Mouse (Mus musculus) MEL (cell line): Measurements from ENCODE around the gene Wars. TPM values are rescaled to one million over a fixed set of nuclear protein-coding genes. Genes with fewer than 3 reads are reported as not detected.

Experiments used
- DNase-seq: peaks from one replicate; pipeline ENCODE4 v3.0.0; 2011; ENCODE audit warnings: low read depth, low spot score
- H3K27ac ChIP-seq: 2 replicates; pipeline ENCODE4 v1.5.1; 2012; ENCODE audit warnings: low read depth, mild to moderate bottlenecking, control low read depth, low read length, moderate library complexity; ENCODE audit not compliant: control insufficient read depth
- H3K27me3 ChIP-seq, 2 experiments: fragments of 150-350 bp in 1 of 2; sonication (generic) in 1 of 2; 2 replicates each; pipeline ENCODE4 v1.6.1; 2012; ENCODE audit warnings: low read length in 2 of 2, mild to moderate bottlenecking in 2 of 2, improper control_type of control experiment in 1 of 2, moderate library complexity in 1 of 2; ENCODE audit not compliant: insufficient read depth in 2 of 2, control insufficient read depth in 1 of 2
- H3K36me3 ChIP-seq, 2 experiments: 2 replicates each; pipeline ENCODE4 v1.6.1; 2012 to 2014; ENCODE audit warnings: low read length in 2 of 2, improper control_type of control experiment in 1 of 2, inconsistent platforms in 1 of 2, mild to moderate bottlenecking in 1 of 2; ENCODE audit not compliant: insufficient read depth in 2 of 2, control insufficient read depth in 1 of 2
- H3K4me1 ChIP-seq, 2 experiments: fragments of 150-350 bp in 1 of 2; sonication (generic) in 1 of 2; 2 replicates each; pipeline ENCODE4 v1.6.1; 2012; ENCODE audit warnings: low read length in 2 of 2, improper control_type of control experiment in 1 of 2, mild to moderate bottlenecking in 1 of 2; ENCODE audit not compliant: insufficient read depth in 2 of 2, control insufficient read depth in 1 of 2
- H3K4me3 ChIP-seq, 2 experiments: fragments of 150-350 bp in 1 of 2; sonication (generic) in 1 of 2; 2 replicates each; pipeline ENCODE4 v1.5.1; 2012; ENCODE audit warnings: low read depth in 2 of 2, low read length in 2 of 2, mild to moderate bottlenecking in 2 of 2, moderate library complexity in 2 of 2, control low read depth in 1 of 2, improper control_type of control experiment in 1 of 2; ENCODE audit not compliant: control insufficient read depth in 1 of 2, insufficient read depth in 1 of 2
- H3K79me2 ChIP-seq: 2 replicates; pipeline ENCODE4 v1.6.1; 2012; ENCODE audit warnings: mild to moderate bottlenecking, low read length, moderate library complexity; ENCODE audit not compliant: control insufficient read depth, poor library complexity, insufficient read depth
- H3K9ac ChIP-seq: 2 replicates; pipeline ENCODE4 v1.6.1; 2012; ENCODE audit warnings: low read depth, mild to moderate bottlenecking, control low read depth, low read length, moderate library complexity; ENCODE audit not compliant: control insufficient read depth, poor library complexity, severe bottlenecking
- H3K9me3 ChIP-seq: fragments of 150-350 bp; sonication (generic); replicated peaks from 2 replicates; pipeline ENCODE4 v1.6.1; 2012; ENCODE audit warnings: mild to moderate bottlenecking, low read length, improper control_type of control experiment, moderate library complexity; ENCODE audit not compliant: insufficient read depth
- E2F4 ChIP-seq: IDR thresholded peaks from 2 replicates; pipeline ENCODE4 v1.6.1; 2011; ENCODE audit warnings: low read depth, low read length, improper control_type of control experiment, borderline replicate concordance
- GABPA ChIP-seq: IDR thresholded peaks from 2 replicates; pipeline ENCODE4 v1.6.1; 2012; ENCODE audit warnings: low read depth, mild to moderate bottlenecking, inconsistent platforms, low read length, improper control_type of control experiment, moderate library complexity
- GATA1 ChIP-seq: IDR thresholded peaks from 2 replicates; pipeline ENCODE4 v1.6.1; 2011; ENCODE audit warnings: low read depth, low read length, improper control_type of control experiment
- HCFC1 ChIP-seq: IDR thresholded peaks from 2 replicates; pipeline ENCODE4 v1.6.1; 2012; ENCODE audit warnings: low read depth, mild to moderate bottlenecking, inconsistent platforms, low read length, improper control_type of control experiment, moderate library complexity
- MAX ChIP-seq: IDR thresholded peaks from 2 replicates; pipeline ENCODE4 v1.6.1; 2011; ENCODE audit warnings: low read length, improper control_type of control experiment
- MYB ChIP-seq: IDR thresholded peaks from 2 replicates; pipeline ENCODE4 v1.6.1; 2011; ENCODE audit warnings: mild to moderate bottlenecking, low read depth, low read length, improper control_type of control experiment
- MYC ChIP-seq: IDR thresholded peaks from 2 replicates; pipeline ENCODE4 v1.6.1; 2011; ENCODE audit warnings: low read depth, mild to moderate bottlenecking, low read length, improper control_type of control experiment, moderate library complexity
- NELFE ChIP-seq: IDR thresholded peaks from 2 replicates; pipeline ENCODE4 v1.6.1; 2011; ENCODE audit warnings: low read depth, low read length, improper control_type of control experiment
- NRF1 ChIP-seq: IDR thresholded peaks from 2 replicates; pipeline ENCODE4 v1.6.1; 2014; ENCODE audit warnings: low read depth, mild to moderate bottlenecking, inconsistent platforms, low read length, improper control_type of control experiment, moderate library complexity; ENCODE audit not compliant: poor library complexity, insufficient read depth, severe bottlenecking
- POLR2AphosphoS2 ChIP-seq: IDR thresholded peaks from 2 replicates; pipeline ENCODE4 v1.6.1; 2011; ENCODE audit warnings: low read length, improper control_type of control experiment
- RAD21 ChIP-seq: IDR thresholded peaks from 2 replicates; pipeline ENCODE4 v1.6.1; 2011; ENCODE audit warnings: mild to moderate bottlenecking, low read depth, low read length, improper control_type of control experiment
- SIN3A ChIP-seq: IDR thresholded peaks from 2 replicates; pipeline ENCODE4 v1.6.1; 2012; ENCODE audit warnings: low read length, improper control_type of control experiment, inconsistent platforms
- SMC3 ChIP-seq: IDR thresholded peaks from 2 replicates; pipeline ENCODE4 v1.6.1; 2011; ENCODE audit warnings: low read depth, low read length, improper control_type of control experiment
- TBP ChIP-seq: IDR thresholded peaks from 2 replicates; pipeline ENCODE4 v1.8.0; 2011; ENCODE audit warnings: low read depth, low read length, improper control_type of control experiment
- TCF12 ChIP-seq: IDR thresholded peaks from 2 replicates; pipeline ENCODE4 v1.6.1; 2014; ENCODE audit warnings: low read depth, mild to moderate bottlenecking, inconsistent platforms, low read length, improper control_type of control experiment, moderate library complexity
- ZC3H11A ChIP-seq: IDR thresholded peaks from 2 replicates; pipeline ENCODE4 v1.6.1; 2012; ENCODE audit warnings: low read depth, mild to moderate bottlenecking, inconsistent platforms, low read length, improper control_type of control experiment
- ZKSCAN1 ChIP-seq: IDR thresholded peaks from 2 replicates; pipeline ENCODE4 v1.6.1; 2012; ENCODE audit warnings: low read depth, mild to moderate bottlenecking, inconsistent platforms, low read length, improper control_type of control experiment, moderate library complexity
- ZMIZ1 ChIP-seq: IDR thresholded peaks from 2 replicates; pipeline ENCODE4 v1.6.1; 2012; ENCODE audit warnings: low read depth, mild to moderate bottlenecking, inconsistent platforms, low read length, improper control_type of control experiment, moderate library complexity
- ZNF384 ChIP-seq: IDR thresholded peaks from 2 replicates; pipeline ENCODE4 v1.6.1; 2012; ENCODE audit warnings: low read depth, mild to moderate bottlenecking, inconsistent platforms, low read length, improper control_type of control experiment
- polyA plus RNA-seq, 2 experiments: library from polyadenylated mRNA; stranded (reverse) in 1 of 2; unstranded in 1 of 2; fragments of >175 nt in 1 of 2; fragments of >200 nt in 1 of 2; gene quantifications; 2 replicates each; pipeline versions ENCODE4 v1.2.1 to v1.2.4; 2012; ENCODE audit warnings: low replicate concordance in 2 of 2, low read depth in 1 of 2; ENCODE audit not compliant: insufficient read length in 2 of 2, insufficient read depth in 1 of 2, missing spikeins in 1 of 2
- total RNA-seq: library from RNA; depleted of rRNA; stranded (reverse); fragments of 300-350 nt; gene quantifications from 2 replicates; pipeline ENCODE4 v1.2.3, GENCODE M21; 2012

The Wars gene
- total and polyA plus RNA-seq, 3 experiments, result 85.7 to 836 (median 98.4) TPM

GRCm38 (mm10) chr12:108887077-108887476 is 6.9 kb downstream of the Wars start:
- H3K27ac ChIP-seq, result no peak overlapping the region
- peaks cover 0 to 6% of the 10 kb centered on the region in 2 experiments; a peak in 2 of 4 replicates for H3K4me1 ChIP-seq
- no peak overlapping the region for H3K4me3 ChIP-seq
- H3K27me3 ChIP-seq, result no peaks in the 10 kb centered on the region
- H3K36me3 ChIP-seq, result peaks cover 12 to 26% of the 10 kb centered on the region in 2 experiments
- DNase-seq, result no peak
- no peaks in the 10 kb centered on the region for H3K9me3 ChIP-seq
- H3K9ac ChIP-seq, result no peak overlapping the region
- no peak for TF ChIP-seq POLR2AphosphoS2
- no peak for TF ChIP-seq SIN3A
- TF ChIP-seq GABPA, result no peak
- TF ChIP-seq ZC3H11A, result no peak
- TF ChIP-seq NRF1, result no peak
- TF ChIP-seq ZMIZ1, result no peak
- no peak for TF ChIP-seq TBP
- TF ChIP-seq ZNF384, result no peak
- no peak for TF ChIP-seq HCFC1
- no peak for TF ChIP-seq MAX
- TF ChIP-seq GATA1, result no peak
- no peak for TF ChIP-seq MYB
- no peak for TF ChIP-seq NELFE
- TF ChIP-seq MYC, result no peak
- TF ChIP-seq RAD21, result no peak
- no peak for TF ChIP-seq ZKSCAN1
- peaks cover 7% of the 10 kb centered on the region for H3K79me2 ChIP-seq

- peaks cover 3 to 28% of the 10 kb centered on the region in 2 experiments for H3K36me3 ChIP-seq
- TF ChIP-seq TBP (no peak), E2F4 (no peak), ZKSCAN1 (no peak), SMC3 (no peak), TCF12 (no peak), ZC3H11A (no peak), NELFE (no peak), MYC (no peak), ZNF384 (no peak)
- TF ChIP-seq, all 39 proteins: peak for 0
- Histone ChIP-seq H3K27me3 (no peaks in the 10 kb centered on the region), H3K4me3 (no peak overlapping the region), H3K79me2 (0 out of 2 replicates have a peak, but pooled peaks cover 3% of the 10 kb centered on the region), H3K27ac (no peak overlapping the region), H3K9me3 (no peaks in the 10 kb centered on the region), H3K9ac (no peak overlapping the region), H3K4me1 (no peaks in the 10 kb centered on the region; a peak in 1 of 4 replicates)
- DNase-seq, result no peak
These were observed 8.1 kb downstream of the Wars start for GRCm38 (mm10) chr12:108885906-108886305.
